Mouse (Mus musculus): Measurements from ENCODE around the gene Grn. TPM values are rescaled to one million over a fixed set of nuclear protein-coding genes. Genes with fewer than 3 reads are reported as not detected.

The Grn gene
- polyA plus RNA-seq, 1 experiment from 2014 or later = 110 TPM

Small RNA genes within 50 kb of the gene (microRNA-seq; reads per million reads assigned to microRNA genes)
- gene Mir6930 (ENCODE audit: borderline number of aligned reads) = not detected

Other genes starting within 250 kb of the Grn start
- gene Lsm12, start 245.0 kb upstream of the Grn start, polyA plus RNA-seq (2014; fragmentation: Nextera tagmentation; extraction: Ambion mirVana) = 61.3 and 64.3 TPM in 2 replicates
- 27.9 and 28.7 TPM in 2 replicates for gene G6pc3, start 240.7 kb upstream of the Grn start, polyA plus RNA-seq (2014; fragmentation: Nextera tagmentation; extraction: Ambion mirVana)
- 42.8 and 45.3 TPM in 2 replicates for gene Hdac5, start 200.1 kb upstream of the Grn start, polyA plus RNA-seq (2014; fragmentation: Nextera tagmentation; extraction: Ambion mirVana)
- 12.7 and 13.2 TPM in 2 replicates for gene BC030867, start 181.4 kb upstream of the Grn start, polyA plus RNA-seq (2014; fragmentation: Nextera tagmentation; extraction: Ambion mirVana)
- 0.23 TPM in 1 of 2 replicates, not detected in the other for gene Asb16, start 161.6 kb upstream of the Grn start, polyA plus RNA-seq (2014; fragmentation: Nextera tagmentation; extraction: Ambion mirVana)
- 40.1 and 40.5 TPM in 2 replicates for gene Tmub2, start 145.4 kb upstream of the Grn start, polyA plus RNA-seq (2014; fragmentation: Nextera tagmentation; extraction: Ambion mirVana)
- gene Atxn7l3, start 133.7 kb upstream of the Grn start, polyA plus RNA-seq (2014; fragmentation: Nextera tagmentation; extraction: Ambion mirVana) = 9.9 and 12.0 TPM in 2 replicates
- gene Ubtf, start 110.6 kb upstream of the Grn start, polyA plus RNA-seq (2014; fragmentation: Nextera tagmentation; extraction: Ambion mirVana) = 52.4 and 56.4 TPM in 2 replicates
- 102 and 112 TPM in 2 replicates for gene Slc4a1, start 64.1 kb upstream of the Grn start, polyA plus RNA-seq (2014; fragmentation: Nextera tagmentation; extraction: Ambion mirVana)
- gene Rundc3a, start 36.9 kb upstream of the Grn start, polyA plus RNA-seq (2014; fragmentation: Nextera tagmentation; extraction: Ambion mirVana) = 1.3 TPM in 2 replicates
- 274 and 281 TPM in 2 replicates for gene Slc25a39, start 22.4 kb upstream of the Grn start, polyA plus RNA-seq (2014; fragmentation: Nextera tagmentation; extraction: Ambion mirVana)
- gene Fam171a2, start 17.4 kb downstream of the Grn start, polyA plus RNA-seq (2014; fragmentation: Nextera tagmentation; extraction: Ambion mirVana) = 3.1 and 5.1 TPM in 2 replicates
- gene Itga2b, start 39.8 kb downstream of the Grn start, polyA plus RNA-seq (2014; fragmentation: Nextera tagmentation; extraction: Ambion mirVana) = 8.5 and 15.8 TPM in 2 replicates
- gene Gpatch8, start 126.1 kb downstream of the Grn start, polyA plus RNA-seq (2014; fragmentation: Nextera tagmentation; extraction: Ambion mirVana) = 26.4 and 36.5 TPM in 2 replicates
- gene Gm11627, start 149.1 kb downstream of the Grn start, polyA plus RNA-seq (2014; fragmentation: Nextera tagmentation; extraction: Ambion mirVana) = 13.6 and 13.9 TPM in 2 replicates
- 23.9 and 25.0 TPM in 2 replicates for gene Fzd2, start 174.1 kb downstream of the Grn start, polyA plus RNA-seq (2014; fragmentation: Nextera tagmentation; extraction: Ambion mirVana)
- gene Meioc, start 233.4 kb downstream of the Grn start, polyA plus RNA-seq (2014; fragmentation: Nextera tagmentation; extraction: Ambion mirVana) = 0.96 and 1.1 TPM in 2 replicates

All from heart, embryonic 11.5 days (tissue).